Mouse (Mus musculus) liver, embryonic 11.5 days (tissue): ENCODE data around the gene Fcho1. TPM values are rescaled to one million over a fixed set of nuclear protein-coding genes. Genes with fewer than 3 reads are reported as not detected.

Source experiments
- ATAC-seq: fragments of 200-750 bp; cut with Nextera tagmentation; replicated peaks from 2 replicates; pipeline ENCODE4 v1.8.0; 2017; ENCODE audit warnings: moderate number of reproducible peaks, mild to moderate bottlenecking, moderate TSS enrichment, moderate library complexity; ENCODE audit not compliant: low FRiP score
- DNase-seq: peaks from one replicate; pipeline ENCODE4 v3.0.0-alpha.2; 2017; ENCODE audit warnings: low spot score
- H3K27ac ChIP-seq: fragments of 300-500 bp; sonication (generic); 2 replicates; pipeline ENCODE4 v1.5.1; 2014; ENCODE audit warnings: mild to moderate bottlenecking, low read depth, low read length, control low read depth
- H3K27me3 ChIP-seq: fragments of 300-500 bp; sonication (generic); replicated peaks from 2 replicates; pipeline ENCODE4 v1.6.1; 2014; ENCODE audit warnings: low read length, mixed read lengths; ENCODE audit not compliant: control insufficient read depth, insufficient read depth
- H3K36me3 ChIP-seq: fragments of 300-500 bp; sonication (generic); 2 replicates; pipeline ENCODE4 v1.6.1; 2014; ENCODE audit warnings: mild to moderate bottlenecking, low read length, moderate library complexity, mixed read lengths; ENCODE audit not compliant: control insufficient read depth, insufficient read depth
- H3K4me1 ChIP-seq: fragments of 300-500 bp; sonication (generic); replicated peaks from 2 replicates; pipeline ENCODE4 v1.6.1; 2014; ENCODE audit warnings: low read length, mixed read lengths; ENCODE audit not compliant: control insufficient read depth, insufficient read depth
- H3K4me2 ChIP-seq: fragments of 300-500 bp; sonication (generic); 2 replicates; pipeline ENCODE4 v1.6.1; 2014; ENCODE audit warnings: mild to moderate bottlenecking, control low read depth, moderate library complexity
- H3K4me3 ChIP-seq: fragments of 300-500 bp; sonication (generic); 2 replicates; pipeline ENCODE4 v1.5.1; 2014; ENCODE audit warnings: low read depth, low read length, control low read depth
- H3K9ac ChIP-seq: fragments of 300-500 bp; sonication (generic); 2 replicates; pipeline ENCODE4 v1.6.1; 2014; ENCODE audit warnings: low read depth, low read length, control low read depth
- H3K9me3 ChIP-seq: fragments of 300-500 bp; sonication (generic); 2 replicates; pipeline ENCODE4 v1.6.1; 2016; ENCODE audit warnings: low read length, inconsistent platforms, mixed read lengths; ENCODE audit not compliant: control insufficient read depth
- WGBS: fragments of 180-500 bp; shearing (Covaris S2); extraction: QIAGEN DNeasy Blood & Tissue Kit; methylation state at CpG from one replicate; pipeline ENCODE4 v1.1.7; 2014; 5-methylcytosine and 5-hydroxymethylcytosine counted together
- polyA plus RNA-seq: library from polyadenylated mRNA; unstranded; fragments of >200 nt; fragmentation: Nextera tagmentation; extraction: Ambion mirVana; gene quantifications from 2 replicates; pipeline ENCODE4 v1.2.1, GENCODE M21; 2014

The Fcho1 gene
- polyA plus RNA-seq, 1 experiment from 2014 or later, result 20.8 TPM

- Histone ChIP-seq H3K9me3 (no peaks in the 10 kb centered on the region), H3K4me2 (peak overlapping the region; percentile 92), H3K4me3 (no peak overlapping the region), H3K4me1 (peaks cover 15% of the 10 kb centered on the region), H3K36me3 (no peaks in the 10 kb centered on the region), H3K9ac (no peak overlapping the region), H3K27me3 (peaks cover 26% of the 10 kb centered on the region), H3K27ac (no peak overlapping the region)
- DNase-seq (no peak), ATAC-seq (no peak)
- WGBS, result 64% methylated on average over 4 of the region's 4 CpGs
Observed at GRCm38 (mm10) chr8:71724389-71724788, 1.1 kb downstream of the Fcho1 start.

DNA sequence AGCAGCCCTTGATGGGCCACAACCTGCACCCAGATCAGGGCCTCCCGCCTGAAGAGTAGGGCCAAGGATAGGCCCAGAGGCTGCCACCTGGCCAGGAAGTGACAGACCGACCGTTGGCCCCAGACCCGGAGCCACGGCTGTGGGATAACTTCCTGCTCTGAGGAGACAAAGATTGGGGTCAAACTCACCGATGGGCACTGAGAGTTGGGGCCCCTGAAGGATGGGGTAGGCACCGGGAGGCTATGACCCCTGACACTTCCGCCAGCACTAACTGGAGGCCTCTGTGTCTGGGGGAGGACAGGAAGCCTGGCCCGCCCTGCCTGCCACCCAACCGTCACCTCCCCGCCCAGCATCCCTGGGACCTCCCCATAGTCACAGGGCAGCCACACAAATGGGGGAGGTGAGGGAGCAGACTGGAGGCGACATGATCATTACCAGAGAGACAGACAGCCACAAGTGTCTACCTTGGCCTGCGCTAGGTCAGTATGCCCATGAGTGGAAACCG lies 2.4 kb downstream of the Fcho1 start:
- Histone ChIP-seq H3K9ac (peak overlapping the region; percentile 46), H3K27me3 (peaks cover 24% of the 10 kb centered on the region)

GRCm38 (mm10) chr8:71719928-71720457 lies 5.5 kb downstream of the Fcho1 start:
- Histone ChIP-seq H3K9me3 (no peaks in the 10 kb centered on the region), H3K9ac (no peak overlapping the region), H3K27ac (no peak overlapping the region), H3K4me3 (no peak overlapping the region), H3K4me1 (peaks cover 6% of the 10 kb centered on the region), H3K27me3 (peaks cover 11% of the 10 kb centered on the region), H3K36me3 (no peaks in the 10 kb centered on the region), H3K4me2 (no peak overlapping the region)
- ATAC-seq (no peak), DNase-seq (no peak)
- 48% methylated on average over 7 of the region's 7 CpGs for WGBS

More for the DNA sequence above, 2.4 kb downstream of the Fcho1 start:
- Histone ChIP-seq H3K27ac (no peak overlapping the region), H3K4me3 (peak overlapping the region; percentile 33), H3K4me1 (peaks cover 10% of the 10 kb centered on the region), H3K36me3 (no peaks in the 10 kb centered on the region), H3K4me2 (peak overlapping the region; percentile 57), H3K9me3 (no peaks in the 10 kb centered on the region)
- ATAC-seq (peak; percentile 73), DNase-seq (no peak)
- 36% methylated on average over 14 of the region's 14 CpGs for WGBS

- H3K4me3 ChIP-seq, result no peak overlapping the region
- no peak overlapping the region for H3K27ac ChIP-seq
- H3K36me3 ChIP-seq, result no peaks in the 10 kb centered on the region
- H3K9ac ChIP-seq, result no peak overlapping the region
- H3K9me3 ChIP-seq, result no peaks in the 10 kb centered on the region
- no peak overlapping the region for H3K4me2 ChIP-seq
- ATAC-seq, result no peak
- peaks cover 5% of the 10 kb centered on the region; the same call in 1 of the 2 replicates for H3K27me3 ChIP-seq
- DNase-seq, result no peak
- H3K4me1 ChIP-seq, result peaks cover 4% of the 10 kb centered on the region; the same call in 1 of the 2 replicates
- 68% methylated on average over 4 of the region's 4 CpGs for WGBS
Observed at GRCm38 (mm10) chr8:71719218-71719617, 6.3 kb downstream of the Fcho1 start.

DNA sequence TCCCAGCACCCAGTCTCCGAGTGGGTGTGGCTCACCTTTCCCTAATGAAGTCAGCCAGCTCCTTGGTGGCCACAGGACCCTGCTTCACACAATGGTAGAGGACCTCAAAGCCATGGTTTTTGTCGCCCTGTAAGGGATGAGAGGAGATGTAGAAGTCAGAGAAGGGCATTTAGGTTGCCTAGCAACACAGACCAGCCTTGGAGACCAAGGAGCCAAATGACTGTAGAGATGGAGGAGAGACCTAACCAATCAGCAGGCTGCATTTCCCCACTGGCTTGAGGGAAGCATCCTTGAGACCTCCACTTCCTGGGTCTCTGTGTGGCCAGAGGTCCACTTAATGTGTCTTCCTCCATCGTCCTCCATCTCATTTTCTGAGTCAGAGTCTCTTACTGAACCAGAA lies 7.3 kb downstream of the Fcho1 start:
- no peak overlapping the region for H3K9ac ChIP-seq
- no peaks in the 10 kb centered on the region for H3K36me3 ChIP-seq
- DNase-seq (no peak), ATAC-seq (no peak)
- H3K27me3 ChIP-seq, result no peaks in the 10 kb centered on the region
- H3K4me2 ChIP-seq, result no peak overlapping the region
- no peak overlapping the region for H3K27ac ChIP-seq
- 37% methylated on average over 3 of the region's 3 CpGs for WGBS
- no peak overlapping the region for H3K4me3 ChIP-seq
- no peaks in the 10 kb centered on the region for H3K9me3 ChIP-seq
- H3K4me1 ChIP-seq, result 0 out of 2 replicates have a peak, but pooled peaks cover 1% of the 10 kb centered on the region

DNA sequence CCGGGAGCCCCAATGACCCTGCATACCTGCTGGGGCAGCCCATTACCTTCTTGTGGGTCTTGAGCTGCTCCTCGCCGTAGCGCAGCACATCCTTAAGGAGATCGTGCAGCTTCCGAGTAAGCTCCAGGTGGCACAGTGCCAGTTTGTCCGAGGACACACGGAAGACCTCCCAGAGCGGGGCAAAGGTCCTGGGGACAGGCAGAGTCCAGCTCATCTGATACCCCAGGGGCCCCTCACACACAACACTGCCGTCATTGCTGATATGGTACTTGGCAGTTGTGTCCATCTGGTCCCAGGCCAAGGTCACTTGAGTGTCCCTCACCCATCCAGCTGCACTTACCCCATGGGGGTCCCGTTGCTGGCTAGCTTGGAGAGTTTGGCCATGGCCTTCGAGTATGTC lies 8.4 kb downstream of the Fcho1 start:
- no peak overlapping the region for H3K9ac ChIP-seq
- no peak overlapping the region for H3K27ac ChIP-seq
- no peak overlapping the region for H3K4me2 ChIP-seq
- ATAC-seq, result no peak
- no peaks in the 10 kb centered on the region for H3K9me3 ChIP-seq
- no peaks in the 10 kb centered on the region for H3K4me1 ChIP-seq
- H3K4me3 ChIP-seq, result no peak overlapping the region
- no peaks in the 10 kb centered on the region for H3K36me3 ChIP-seq
- no peaks in the 10 kb centered on the region for H3K27me3 ChIP-seq
- DNase-seq, result no peak
- 83% methylated on average over 12 of the region's 12 CpGs for WGBS

- Histone ChIP-seq H3K9ac (no peak overlapping the region), H3K27me3 (no peaks in the 10 kb centered on the region), H3K4me1 (no peaks in the 10 kb centered on the region), H3K4me3 (no peak overlapping the region), H3K4me2 (no peak overlapping the region), H3K36me3 (no peaks in the 10 kb centered on the region), H3K9me3 (no peaks in the 10 kb centered on the region), H3K27ac (no peak overlapping the region)
- WGBS, result 74% methylated on average over 13 of the region's 13 CpGs
- DNase-seq (no peak), ATAC-seq (no peak)
Observed at GRCm38 (mm10) chr8:71716561-71717053, 8.9 kb downstream of the Fcho1 start.

DNA sequence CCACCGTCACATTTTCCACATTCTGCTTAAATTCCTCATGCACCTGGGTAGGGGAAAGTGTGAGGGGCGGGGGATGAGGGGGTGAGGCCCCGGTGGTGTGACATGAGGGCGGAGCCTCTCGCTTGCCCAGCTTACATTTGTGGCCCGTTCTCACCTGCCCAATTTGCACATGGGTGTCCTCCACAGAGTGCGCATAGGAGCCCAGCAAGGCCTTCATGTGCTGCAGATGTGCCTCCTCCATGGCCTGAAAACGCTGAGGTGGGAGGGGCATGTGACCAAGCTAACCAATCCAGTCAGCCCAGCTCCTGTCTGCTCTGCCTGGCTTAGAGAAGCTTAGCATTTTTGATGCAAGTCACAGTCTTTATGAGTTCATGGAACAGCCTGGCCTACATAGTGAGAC lies 10.0 kb downstream of the Fcho1 start:
- no peak overlapping the region for H3K27ac ChIP-seq
- H3K4me2 ChIP-seq, result no peak overlapping the region
- peaks cover 5% of the 10 kb centered on the region; the same call in 1 of the 2 replicates for H3K27me3 ChIP-seq
- H3K9ac ChIP-seq, result no peak overlapping the region
- H3K4me1 ChIP-seq, result no peaks in the 10 kb centered on the region
- ATAC-seq (no peak), DNase-seq (no peak)
- H3K4me3 ChIP-seq, result no peak overlapping the region
- H3K9me3 ChIP-seq, result no peaks in the 10 kb centered on the region
- 48% methylated on average over 8 of the region's 8 CpGs for WGBS
- H3K36me3 ChIP-seq, result no peaks in the 10 kb centered on the region

GRCm38 (mm10) chr8:71711574-71711973 lies 13.9 kb downstream of the Fcho1 start:
- Histone ChIP-seq H3K27ac (no peak overlapping the region), H3K9me3 (no peaks in the 10 kb centered on the region), H3K4me2 (no peak overlapping the region), H3K9ac (no peak overlapping the region), H3K4me3 (no peak overlapping the region), H3K36me3 (no peaks in the 10 kb centered on the region), H3K4me1 (no peaks in the 10 kb centered on the region; the same call in 1 of the 2 replicates), H3K27me3 (peaks cover 27% of the 10 kb centered on the region)
- DNase-seq (no peak), ATAC-seq (no peak)
- 70% methylated on average over 2 of the region's 2 CpGs for WGBS
